Mouse (Mus musculus): ENCODE measurements around the gene Sprr2h. TPM values are rescaled to one million over a fixed set of nuclear protein-coding genes. Genes with fewer than 3 reads are reported as not detected.

Sprr2h gene
- total and polyA plus RNA-seq, 3 experiments, result not detected

GRCm38 (mm10) chr3:92364887-92365286 is 20.6 kb upstream of the Sprr2h start, which contains the start of gene Sprr2f:
Gene Sprr2f, plus strand, starts transcription at chr3:92365187.
- Histone ChIP-seq H3K9me3 (replicated peaks; ENCODE audit: insufficient read depth, low read length) (no peaks in the 10 kb centered on the region), H3K4me1 (ENCODE audit: control insufficient read depth in 1 of 2, insufficient read depth in 2 of 2, low read length in 2 of 2) (no peaks in the 10 kb centered on the region), H3K36me3 (ENCODE audit: control insufficient read depth in 1 of 2, insufficient read depth in 2 of 2, low read length in 2 of 2) (no peaks in the 10 kb centered on the region), H3K4me3 (ENCODE audit: control insufficient read depth in 1 of 2, insufficient read depth in 1 of 2, low read depth in 2 of 2, low read length in 2 of 2) (no peak within 1 kb of the TSS), H3K79me2 (ENCODE audit: control insufficient read depth, insufficient read depth, low read length, poor library complexity) (no peaks in the 10 kb centered on the region), H3K27ac (ENCODE audit: control insufficient read depth, low read depth, low read length) (no peak within 1 kb of the TSS), H3K9ac (ENCODE audit: control insufficient read depth, low read depth, low read length, poor library complexity, severe bottlenecking) (no peak within 1 kb of the TSS), H3K27me3 (ENCODE audit: control insufficient read depth in 1 of 2, insufficient read depth in 2 of 2, low read length in 2 of 2) (no peaks in the 10 kb centered on the region)
- TF ChIP-seq BHLHE40 (IDR thresholded peaks at IDR 0.05; ENCODE audit: borderline replicate concordance, low read depth, low read length) (no peak), CTCF (IDR thresholded peaks at IDR 0.05 in 2 of 3, conservative IDR thresholded peaks at IDR 0.05 in 1 of 3; ENCODE audit: control insufficient read depth in 1 of 3, insufficient read depth in 1 of 3, low read depth in 2 of 3, low read length in 3 of 3, poor library complexity in 1 of 3, severe bottlenecking in 1 of 3) (no peak), HCFC1 (IDR thresholded peaks at IDR 0.05; ENCODE audit: low read depth, low read length) (no peak), ZC3H11A (IDR thresholded peaks at IDR 0.05; ENCODE audit: low read depth, low read length) (no peak), SMC3 (IDR thresholded peaks at IDR 0.05; ENCODE audit: low read depth, low read length) (no peak), MXI1 (IDR thresholded peaks at IDR 0.05; ENCODE audit: low read depth, low read length) (no peak), ZKSCAN1 (IDR thresholded peaks at IDR 0.05; ENCODE audit: low read depth, low read length) (no peak), ELF1 (IDR thresholded peaks at IDR 0.05; ENCODE audit: low read depth, low read length) (no peak)
- no peak for DNase-seq (ENCODE audit: low read depth, low spot score)

GRCm38 (mm10) chr3:92373613-92374012 is 11.9 kb upstream of the Sprr2h start:
- H3K9me3 ChIP-seq (replicated peaks; ENCODE audit: insufficient read depth, low read length), result no peaks in the 10 kb centered on the region
- no peak overlapping the region for H3K4me3 ChIP-seq (ENCODE audit: control insufficient read depth in 1 of 2, insufficient read depth in 1 of 2, low read depth in 2 of 2, low read length in 2 of 2)
- H3K27ac ChIP-seq (ENCODE audit: control insufficient read depth, low read depth, low read length), result no peak overlapping the region
- H3K9ac ChIP-seq (ENCODE audit: control insufficient read depth, low read depth, low read length, poor library complexity, severe bottlenecking), result no peak overlapping the region
- no peak for DNase-seq (ENCODE audit: low read depth, low spot score)
- no peaks in the 10 kb centered on the region for H3K27me3 ChIP-seq (ENCODE audit: control insufficient read depth in 1 of 2, insufficient read depth in 2 of 2, low read length in 2 of 2)
- no peak for TF ChIP-seq NELFE (IDR thresholded peaks at IDR 0.05; ENCODE audit: low read depth, low read length)
- no peak for TF ChIP-seq MYC (IDR thresholded peaks at IDR 0.05; ENCODE audit: low read depth, low read length)
- no peak for TF ChIP-seq MAFK (IDR thresholded peaks at IDR 0.05; ENCODE audit: borderline replicate concordance, low read depth, low read length)
- TF ChIP-seq TBP (IDR thresholded peaks at IDR 0.05; ENCODE audit: low read depth, low read length), result no peak
- no peak for TF ChIP-seq ETS1 (IDR thresholded peaks at IDR 0.05; ENCODE audit: low read depth, low read length)
- TF ChIP-seq EP300 (IDR thresholded peaks at IDR 0.05; ENCODE audit: low read depth in 1 of 2, low read length in 2 of 2), result no peak
- TF ChIP-seq MAX (IDR thresholded peaks at IDR 0.05; ENCODE audit: low read length), result no peak
- no peak for TF ChIP-seq ELF1 (IDR thresholded peaks at IDR 0.05; ENCODE audit: low read depth, low read length)
- TF ChIP-seq GATA1 (IDR thresholded peaks at IDR 0.05; ENCODE audit: low read depth, low read length), result no peak
- TF ChIP-seq MXI1 (IDR thresholded peaks at IDR 0.05; ENCODE audit: low read depth, low read length), result no peak
- no peak for TF ChIP-seq RCOR1 (IDR thresholded peaks at IDR 0.05; ENCODE audit: low read depth, low read length)
- no peaks in the 10 kb centered on the region for H3K36me3 ChIP-seq (ENCODE audit: control insufficient read depth in 1 of 2, insufficient read depth in 2 of 2, low read length in 2 of 2)
- no peaks in the 10 kb centered on the region for H3K79me2 ChIP-seq (ENCODE audit: control insufficient read depth, insufficient read depth, low read length, poor library complexity)
- no peaks in the 10 kb centered on the region for H3K4me1 ChIP-seq (ENCODE audit: control insufficient read depth in 1 of 2, insufficient read depth in 2 of 2, low read length in 2 of 2)

Measured in MEL (cell line).